Mouse (Mus musculus) heart, adult 2 months (tissue): ENCODE measurements around the gene Mrps33. TPM values are rescaled to one million over a fixed set of nuclear protein-coding genes. Genes with fewer than 3 reads are reported as not detected.

ENCODE experiments used
- DNase-seq, 2 experiments: peaks; one replicate each; pipeline ENCODE4 v3.0.0; 2021
- H3K27ac ChIP-seq: fragments of 200-600 bp; 2 replicates; pipeline ENCODE4 v1.8.1; 2022
- H3K27me3 ChIP-seq: fragments of 200-500 bp; 2 replicates; pipeline ENCODE4 v1.6.1; 2012; ENCODE audit warnings: mild to moderate bottlenecking, low read length, inconsistent platforms, mixed read lengths; ENCODE audit not compliant: control insufficient read depth, insufficient read depth
- H3K36me3 ChIP-seq: fragments of 200-500 bp; 2 replicates; pipeline ENCODE4 v1.6.1; 2012; ENCODE audit warnings: low read length, inconsistent platforms; ENCODE audit not compliant: control insufficient read depth, insufficient read depth
- H3K4me1 ChIP-seq: fragments of 200-500 bp; 2 replicates; pipeline ENCODE4 v1.6.1; 2011; ENCODE audit warnings: low read length; ENCODE audit not compliant: control insufficient read depth, insufficient read depth
- H3K4me3 ChIP-seq: fragments of 200-600 bp; 2 replicates; pipeline ENCODE4 v1.8.1; 2022
- H3K79me2 ChIP-seq: fragments of 200-500 bp; replicated peaks from 2 replicates; pipeline ENCODE4 v1.6.1; 2012; ENCODE audit warnings: mild to moderate bottlenecking, inconsistent platforms, low read length, moderate library complexity, mixed read lengths; ENCODE audit not compliant: control insufficient read depth, insufficient read depth
- H3K9ac ChIP-seq: fragments of 200-500 bp; 2 replicates; pipeline ENCODE4 v1.6.1; 2012; ENCODE audit warnings: low read depth, mild to moderate bottlenecking, control low read depth, inconsistent platforms, low read length, mixed read lengths
- CTCF ChIP-seq: fragments of 200-600 bp; IDR thresholded peaks from 2 replicates; pipeline ENCODE4 v1.8.1; 2022; ENCODE audit warnings: antibody characterized with exemption, mild to moderate bottlenecking, moderate library complexity
- EP300 ChIP-seq: fragments of 200-500 bp; IDR thresholded peaks from 2 replicates; pipeline ENCODE4 v1.6.1; 2011; ENCODE audit warnings: low read depth, low read length, control low read depth; ENCODE audit not compliant: insufficient read depth
- POLR2A ChIP-seq: fragments of 200-500 bp; IDR thresholded peaks from 2 replicates; pipeline ENCODE4 v1.6.1; 2011; ENCODE audit warnings: mild to moderate bottlenecking, low read depth, low read length, control low read depth; ENCODE audit not compliant: insufficient read depth
- WGBS: fragments of 180-500 bp; shearing (Covaris S2); methylation state at CpG from one replicate; pipeline ENCODE4 v1.1.7; 2018; 5-methylcytosine and 5-hydroxymethylcytosine counted together
- intact Hi-C: fragments of 180-260 bp; cut with DNase I; formaldehyde crosslinking; loops from one replicate; pipeline ENCODE4 v1.15.1; 2025
- polyA plus RNA-seq: library from polyadenylated mRNA; depleted of rRNA; stranded (reverse); fragments of >200 nt; gene quantifications from 2 replicates; pipeline ENCODE4 v1.2.3, GENCODE M21; 2012
- total RNA-seq, 2 experiments: library from RNA; stranded (reverse); gene quantifications; 2 replicates each; pipeline ENCODE4 v1.2.3; 2021

Mrps33 gene
- total and polyA plus RNA-seq, 3 experiments: 97.7 to 133 (median 106) TPM

GRCm38 (mm10) chr6:39800977-39801376 lies 9.8 kb downstream of the Mrps33 start:
- Histone ChIP-seq H3K27me3 (no peaks in the 10 kb centered on the region), H3K36me3 (no peaks in the 10 kb centered on the region), H3K4me3 (no peak overlapping the region), H3K79me2 (no peaks in the 10 kb centered on the region), H3K4me1 (no peaks in the 10 kb centered on the region), H3K27ac (no peak overlapping the region), H3K9ac (no peak overlapping the region)
- intact Hi-C loops: no loop called here
- no peak for TF ChIP-seq EP300
- TF ChIP-seq POLR2A: no peak
- TF ChIP-seq CTCF: no peak
- WGBS: 94% methylated on average over 7 of the region's 7 CpGs
- no peak for DNase-seq

- DNase-seq: no peak
- Histone ChIP-seq H3K9ac (no peak overlapping the region), H3K4me1 (no peaks in the 10 kb centered on the region), H3K79me2 (no peaks in the 10 kb centered on the region), H3K36me3 (no peaks in the 10 kb centered on the region), H3K27ac (no peak overlapping the region), H3K4me3 (no peak overlapping the region), H3K27me3 (no peaks in the 10 kb centered on the region)
- intact Hi-C loops: no loop called here
- TF ChIP-seq POLR2A (no peak), EP300 (no peak), CTCF (no peak)
- WGBS: 58% methylated on average over 2 of the region's 2 CpGs
Observed at GRCm38 (mm10) chr6:39797076-39797475, 13.7 kb downstream of the Mrps33 start.

GRCm38 (mm10) chr6:39796150-39796549 lies 14.6 kb downstream of the Mrps33 start:
- no peak overlapping the region for H3K9ac ChIP-seq
- H3K27ac ChIP-seq: no peak overlapping the region
- no peaks in the 10 kb centered on the region for H3K36me3 ChIP-seq
- DNase-seq: no peak
- no peaks in the 10 kb centered on the region for H3K4me1 ChIP-seq
- H3K4me3 ChIP-seq: no peak overlapping the region
- intact Hi-C loops: no loop called here
- TF ChIP-seq CTCF: no peak
- H3K27me3 ChIP-seq: no peaks in the 10 kb centered on the region
- 85% methylated on average over 1 of the region's 1 CpGs for WGBS
- no peaks in the 10 kb centered on the region for H3K79me2 ChIP-seq

GRCm38 (mm10) chr6:39791806-39792205 lies 19.0 kb downstream of the Mrps33 start:
- DNase-seq: no peak

GRCm38 (mm10) chr6:39788408-39788807 lies 22.4 kb downstream of the Mrps33 start:
- Histone ChIP-seq H3K4me3 (no peak overlapping the region), H3K4me1 (no peaks in the 10 kb centered on the region), H3K36me3 (no peaks in the 10 kb centered on the region), H3K9ac (no peak overlapping the region), H3K27me3 (no peaks in the 10 kb centered on the region), H3K27ac (no peak overlapping the region), H3K79me2 (no peaks in the 10 kb centered on the region)
- no peak for DNase-seq
- intact Hi-C loops: no loop called here
- no peak for TF ChIP-seq CTCF
- TF ChIP-seq EP300: no peak
- TF ChIP-seq POLR2A: no peak

More at GRCm38 (mm10) chr6:39791806-39792205, 19.0 kb downstream of the Mrps33 start:
- TF ChIP-seq POLR2A (no peak), EP300 (no peak), CTCF (no peak)
- no peaks in the 10 kb centered on the region for H3K27me3 ChIP-seq
- no peak overlapping the region for H3K9ac ChIP-seq
- no peaks in the 10 kb centered on the region for H3K79me2 ChIP-seq
- 71% methylated on average over 5 of the region's 5 CpGs for WGBS
- H3K36me3 ChIP-seq: no peaks in the 10 kb centered on the region
- H3K4me1 ChIP-seq: no peaks in the 10 kb centered on the region
- intact Hi-C loops: no loop called here
- H3K4me3 ChIP-seq: no peak overlapping the region
- H3K27ac ChIP-seq: no peak overlapping the region

GRCm38 (mm10) chr6:39787783-39788182 lies 23.0 kb downstream of the Mrps33 start:
- no peak overlapping the region for H3K4me3 ChIP-seq
- TF ChIP-seq CTCF (no peak), EP300 (no peak), POLR2A (no peak)
- no peak overlapping the region for H3K9ac ChIP-seq
- intact Hi-C loops: no loop called here
- no peak for DNase-seq
- WGBS: 36% methylated on average over 9 of the region's 9 CpGs
- H3K27me3 ChIP-seq: no peaks in the 10 kb centered on the region
- no peaks in the 10 kb centered on the region for H3K36me3 ChIP-seq
- no peaks in the 10 kb centered on the region for H3K79me2 ChIP-seq
- H3K4me1 ChIP-seq: no peaks in the 10 kb centered on the region
- no peak overlapping the region for H3K27ac ChIP-seq

- intact Hi-C loops: no loop called here
- DNase-seq: no peak
- no peaks in the 10 kb centered on the region for H3K79me2 ChIP-seq
- H3K27me3 ChIP-seq: no peaks in the 10 kb centered on the region
- WGBS: 87% methylated on average over 5 of the region's 5 CpGs
- peaks cover 2% of the 10 kb centered on the region; the same call in 1 of the 2 replicates for H3K4me1 ChIP-seq
- no peaks in the 10 kb centered on the region for H3K36me3 ChIP-seq
- TF ChIP-seq CTCF: no peak
- TF ChIP-seq EP300: no peak
- no peak for TF ChIP-seq POLR2A
- H3K9ac ChIP-seq: no peak overlapping the region
- no peak overlapping the region for H3K4me3 ChIP-seq
- no peak overlapping the region for H3K27ac ChIP-seq
Observed at GRCm38 (mm10) chr6:39785944-39786343, 24.8 kb downstream of the Mrps33 start.
